Mouse (Mus musculus) C2C12 (cell line): ENCODE measurements around the gene Il2ra.

Experiments
- CEBPB ChIP-seq: IDR thresholded peaks from one replicate; pipeline ENCODE4 v1.6.1; 2011; ENCODE audit warnings: low read depth, mild to moderate bottlenecking, control low read depth, moderate library complexity
- CTCF ChIP-seq: IDR thresholded peaks from one replicate; pipeline ENCODE4 v1.5.1; 2011; ENCODE audit not compliant: control insufficient read depth, insufficient read depth, insufficient read length
- FOSL1 ChIP-seq: IDR thresholded peaks from one replicate; pipeline ENCODE4 v1.8.0; 2011; ENCODE audit warnings: mild to moderate bottlenecking, low read length; ENCODE audit not compliant: poor library complexity, insufficient read depth, severe bottlenecking
- MAX ChIP-seq: IDR thresholded peaks from one replicate; pipeline ENCODE4 v1.6.1; 2011; ENCODE audit warnings: mild to moderate bottlenecking, control low read depth
- MYOD1 ChIP-seq: IDR thresholded peaks from one replicate; pipeline ENCODE4 v1.6.1; 2011; ENCODE audit warnings: low read depth; ENCODE audit not compliant: control insufficient read depth, insufficient read length
- MYOG ChIP-seq: IDR thresholded peaks from one replicate; pipeline ENCODE4 v1.6.1; 2011; ENCODE audit not compliant: control insufficient read depth, insufficient read length; ENCODE audit errors: extremely low read depth
- USF1 ChIP-seq: IDR thresholded peaks from one replicate; pipeline ENCODE4 v1.6.1; 2011; ENCODE audit warnings: low read depth, mild to moderate bottlenecking, control low read depth, moderate library complexity

DNA sequence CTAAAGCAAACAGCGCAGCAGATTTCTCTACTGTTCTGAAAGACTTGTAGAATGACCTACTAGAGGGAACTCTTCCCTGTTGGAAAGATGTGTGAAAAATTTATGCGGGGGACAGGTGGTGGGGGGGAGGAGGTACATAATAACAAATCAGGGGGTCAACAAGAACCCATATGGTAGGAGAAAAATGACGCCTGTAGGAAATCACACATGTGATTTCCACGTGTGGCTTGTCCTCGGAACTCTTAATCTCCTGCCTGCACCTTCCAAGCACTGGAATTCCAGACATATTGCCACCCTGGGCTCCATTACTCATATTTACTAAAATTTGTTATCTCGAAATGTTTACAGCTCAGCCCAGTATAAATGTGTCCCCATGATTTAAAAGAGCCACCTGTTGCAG, 40.8 kb upstream of the Il2ra start:
- no peak for TF ChIP-seq CTCF
- TF ChIP-seq MAX, result no peak
- TF ChIP-seq CEBPB, result no peak
- TF ChIP-seq MYOD1, result no peak
- TF ChIP-seq MYOG, result no peak
- no peak for TF ChIP-seq USF1
- TF ChIP-seq FOSL1, result no peak
